Mouse (Mus musculus) cortical plate, adult 2 months (tissue): Measurements from ENCODE around the gene Sh2b2.
"Not testable (repeated sequence)": the region's sequence is repeated elsewhere in the genome, so short reads cannot be mapped to it uniquely, and the experiment has no call there.

Source experiments
- CTCF ChIP-seq: fragments of 200-500 bp; IDR thresholded peaks from 2 replicates; pipeline ENCODE4 v1.5.1; 2011; ENCODE audit warnings: mild to moderate bottlenecking, control low read depth, low read length; ENCODE audit not compliant: insufficient read depth; ENCODE audit errors: extremely low read depth
- POLR2A ChIP-seq: fragments of 200-500 bp; IDR thresholded peaks from 2 replicates; pipeline ENCODE4 v1.6.1; 2011; ENCODE audit warnings: mild to moderate bottlenecking, low read length, control low read depth; ENCODE audit not compliant: insufficient read depth; ENCODE audit errors: extremely low read depth

DNA sequence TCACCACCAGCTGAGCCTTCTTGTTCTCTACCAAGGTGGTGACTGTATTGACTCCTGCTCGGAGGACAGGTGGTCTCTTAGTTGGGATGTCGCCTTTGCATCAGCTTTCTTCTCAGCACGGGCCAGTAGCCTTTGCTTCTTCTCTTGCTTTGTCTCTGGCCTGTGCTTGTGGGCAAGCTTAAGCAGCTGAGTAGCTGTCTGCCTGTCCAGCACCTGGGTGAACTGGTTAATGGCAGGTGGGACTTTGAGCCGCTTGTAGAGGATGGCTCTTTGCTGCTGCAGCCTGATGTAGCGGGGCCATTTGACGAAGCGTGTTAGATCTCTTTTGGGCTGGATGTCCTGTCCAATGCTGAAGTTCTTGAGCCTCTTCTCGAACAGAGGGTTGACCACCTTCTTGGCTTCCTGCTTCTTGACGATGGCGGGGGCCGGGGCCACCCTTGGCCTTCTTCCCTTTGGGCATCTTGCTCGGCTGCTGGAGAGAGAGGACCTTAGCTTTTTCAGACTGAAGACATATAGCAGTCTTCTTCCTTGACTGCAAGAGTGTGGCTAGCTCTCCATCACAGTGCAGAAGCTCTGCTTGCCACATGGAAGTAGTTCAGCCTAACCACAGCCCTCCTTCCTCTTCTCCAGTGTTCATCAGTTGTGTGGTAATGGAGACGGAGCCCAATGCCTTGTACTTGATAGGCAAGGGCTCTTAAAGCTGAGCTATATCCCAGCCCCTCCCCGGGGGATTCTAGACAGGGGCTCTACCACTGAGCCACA, 34.8 kb downstream of the Sh2b2 start:
- not testable (repeated sequence) for TF ChIP-seq CTCF, POLR2A
